Mouse (Mus musculus) neural tube, embryonic 14.5 days (tissue): ENCODE measurements around the gene Nckap5l. TPM values are rescaled to one million over a fixed set of nuclear protein-coding genes. Genes with fewer than 3 reads are reported as not detected.

ENCODE experiments used
- ATAC-seq: fragments of 200-750 bp; cut with Nextera tagmentation; 2 replicates; pipeline ENCODE4 v1.8.0; 2017; ENCODE audit warnings: low read depth, mild to moderate bottlenecking, moderate TSS enrichment, moderate library complexity
- H3K27ac ChIP-seq: fragments of 300-500 bp; sonication (generic); 2 replicates; pipeline ENCODE4 v1.5.1; 2014; ENCODE audit warnings: low read depth, mild to moderate bottlenecking, control low read depth, low read length, moderate library complexity, mixed read lengths
- H3K27me3 ChIP-seq: fragments of 300-500 bp; sonication (generic); 2 replicates; pipeline ENCODE4 v1.6.1; 2014; ENCODE audit warnings: low read length; ENCODE audit not compliant: control insufficient read depth, insufficient read depth
- H3K36me3 ChIP-seq: fragments of 300-500 bp; sonication (generic); 2 replicates; pipeline ENCODE4 v1.6.1; 2014; ENCODE audit warnings: low read length, mixed read lengths; ENCODE audit not compliant: control insufficient read depth, insufficient read depth
- H3K4me1 ChIP-seq: fragments of 300-500 bp; sonication (generic); 2 replicates; pipeline ENCODE4 v1.6.1; 2014; ENCODE audit warnings: low read length; ENCODE audit not compliant: control insufficient read depth, insufficient read depth
- H3K4me2 ChIP-seq: fragments of 300-500 bp; sonication (generic); 2 replicates; pipeline ENCODE4 v1.6.1; 2014; ENCODE audit warnings: mild to moderate bottlenecking, low read depth, low read length, control low read depth
- H3K4me3 ChIP-seq: fragments of 300-500 bp; sonication (generic); 2 replicates; pipeline ENCODE4 v1.5.1; 2014; ENCODE audit warnings: low read depth, low read length, control low read depth, mixed read lengths
- H3K9ac ChIP-seq: fragments of 300-500 bp; sonication (generic); replicated peaks from 2 replicates; pipeline ENCODE4 v1.6.1; 2014; ENCODE audit warnings: low read depth, mild to moderate bottlenecking, control low read depth, low read length, mixed read lengths
- H3K9me3 ChIP-seq: fragments of 300-500 bp; sonication (generic); 2 replicates; pipeline ENCODE4 v1.6.1; 2016; ENCODE audit warnings: low read length; ENCODE audit not compliant: control insufficient read depth
- WGBS: fragments of 180-500 bp; shearing (Covaris S2); extraction: QIAGEN DNeasy Blood & Tissue Kit; methylation state at CpG from one replicate; pipeline ENCODE4 v1.1.7; 2014; 5-methylcytosine and 5-hydroxymethylcytosine counted together
- polyA plus RNA-seq: library from polyadenylated mRNA; unstranded; fragments of >200 nt; fragmentation: Nextera tagmentation; extraction: Ambion mirVana; gene quantifications from 2 replicates; pipeline ENCODE4 v1.2.1, GENCODE M21; 2014

The Nckap5l gene
- polyA plus RNA-seq = 16.5 and 18.7 TPM in 2 replicates

- H3K27me3 ChIP-seq = no peaks in the 10 kb centered on the region
- H3K36me3 ChIP-seq = no peaks in the 10 kb centered on the region; the same call in 1 of the 2 replicates
- H3K4me3 ChIP-seq = peak within 1 kb of the TSS; percentile 82
- H3K4me2 ChIP-seq = peak within 1 kb of the TSS; percentile 71
- WGBS = under 1% methylated on average over 42 of the region's 45 CpGs
- peak within 1 kb of the TSS; percentile 77 for H3K9ac ChIP-seq
- H3K27ac ChIP-seq = peak within 1 kb of the TSS; percentile 91
- peaks cover 37% of the 10 kb centered on the region for H3K4me1 ChIP-seq
- no peaks in the 10 kb centered on the region for H3K9me3 ChIP-seq
- peak; percentile 94 for ATAC-seq
Observed at GRCm38 (mm10) chr15:99457606-99458401, at the start of gene Nckap5l. TSS of gene Nckap5l (minus strand) at chr15:99457748.

DNA sequence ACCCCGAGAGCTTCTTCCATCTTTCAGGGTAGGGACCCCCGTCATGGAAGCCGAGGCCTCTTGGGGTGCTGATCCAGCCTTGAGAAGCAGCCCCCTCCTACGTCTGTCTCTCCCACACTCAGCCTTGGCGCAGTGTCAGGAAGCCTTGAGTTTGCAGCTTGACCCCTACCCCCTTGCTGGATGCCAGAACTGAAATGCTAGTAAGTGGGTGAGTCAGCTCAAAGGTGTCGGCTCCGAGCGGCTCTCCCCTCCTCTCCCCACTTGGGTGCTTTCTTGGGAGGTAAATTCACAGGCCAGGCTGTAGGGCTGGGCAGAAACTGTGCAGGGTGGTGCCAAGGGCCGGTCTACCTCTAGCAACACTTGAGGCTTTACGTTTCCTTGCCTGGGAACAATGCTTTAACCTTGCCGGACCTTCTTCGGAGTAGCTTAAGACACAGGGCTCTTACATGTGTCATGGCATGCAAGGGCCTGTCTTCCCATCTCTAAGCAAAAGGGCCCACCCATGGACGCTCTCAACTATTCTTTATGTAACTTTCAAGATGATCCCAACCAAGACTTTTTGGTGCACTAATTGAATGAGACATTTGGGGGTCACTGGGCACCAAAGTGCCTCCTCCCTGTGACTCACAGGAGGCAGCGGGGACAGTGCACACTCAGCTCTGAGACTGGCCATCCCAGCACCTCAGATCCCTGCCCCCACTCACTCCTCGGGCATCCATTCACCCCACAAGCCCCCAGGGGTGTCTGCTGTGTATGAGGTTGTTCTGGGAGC, 48.0 kb upstream of the Nckap5l start:
- WGBS = 87% methylated on average over 15 of the region's 15 CpGs
- ATAC-seq = no peak

GRCm38 (mm10) chr15:99503256-99503655, 45.7 kb upstream of the Nckap5l start:
- Histone ChIP-seq H3K9me3 (no peaks in the 10 kb centered on the region), H3K27ac (no peak overlapping the region), H3K9ac (no peak overlapping the region), H3K36me3 (no peaks in the 10 kb centered on the region), H3K4me1 (peaks cover 11% of the 10 kb centered on the region; the same call in 1 of the 2 replicates), H3K27me3 (no peaks in the 10 kb centered on the region), H3K4me3 (no peak overlapping the region), H3K4me2 (no peak overlapping the region)
- WGBS = 77% methylated on average over 5 of the region's 5 CpGs
- no peak for ATAC-seq

More for the DNA sequence above, 48.0 kb upstream of the Nckap5l start:
- no peak overlapping the region for H3K27ac ChIP-seq
- no peak overlapping the region for H3K4me2 ChIP-seq
- no peaks in the 10 kb centered on the region for H3K27me3 ChIP-seq
- H3K9me3 ChIP-seq = no peaks in the 10 kb centered on the region
- H3K4me3 ChIP-seq = no peak overlapping the region
- no peak overlapping the region for H3K9ac ChIP-seq
- peaks cover 11% of the 10 kb centered on the region; the same call in 1 of the 2 replicates for H3K4me1 ChIP-seq
- H3K36me3 ChIP-seq = no peaks in the 10 kb centered on the region

DNA sequence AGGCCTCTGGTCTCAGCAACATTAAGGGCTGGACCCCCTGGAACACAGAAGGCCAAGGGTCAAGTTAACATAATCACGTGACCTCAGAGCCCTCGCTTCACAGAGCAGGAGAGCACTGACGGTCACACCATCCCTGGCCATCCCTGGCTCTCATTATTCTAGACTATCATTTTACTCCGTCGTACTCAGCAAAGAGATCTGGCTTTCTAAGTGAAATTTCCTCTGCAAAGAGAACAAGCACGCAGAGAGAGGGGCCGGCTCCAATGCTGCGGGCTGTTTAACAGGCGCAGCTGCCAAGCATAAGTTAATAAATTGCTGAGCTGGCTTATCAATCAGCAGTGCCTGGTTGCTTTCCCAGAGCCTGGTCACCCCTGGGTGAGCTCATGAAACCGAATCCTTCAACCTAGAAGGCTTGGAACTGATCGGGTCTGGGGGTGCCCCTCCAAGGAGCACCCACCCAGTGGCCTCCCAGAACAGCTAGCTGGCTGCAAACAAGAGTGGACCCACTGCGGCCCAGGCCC, 44.8 kb upstream of the Nckap5l start:
- Histone ChIP-seq H3K4me1 (peaks cover 16% of the 10 kb centered on the region; the same call in 1 of the 2 replicates), H3K9me3 (no peaks in the 10 kb centered on the region), H3K36me3 (no peaks in the 10 kb centered on the region), H3K27ac (peak overlapping the region; percentile 45), H3K4me2 (no peak overlapping the region), H3K4me3 (no peak overlapping the region), H3K9ac (no peak overlapping the region), H3K27me3 (no peaks in the 10 kb centered on the region)
- peak; percentile 22; the same call in 1 of the 2 replicates for ATAC-seq
- WGBS = 34% methylated on average over 12 of the region's 12 CpGs

DNA sequence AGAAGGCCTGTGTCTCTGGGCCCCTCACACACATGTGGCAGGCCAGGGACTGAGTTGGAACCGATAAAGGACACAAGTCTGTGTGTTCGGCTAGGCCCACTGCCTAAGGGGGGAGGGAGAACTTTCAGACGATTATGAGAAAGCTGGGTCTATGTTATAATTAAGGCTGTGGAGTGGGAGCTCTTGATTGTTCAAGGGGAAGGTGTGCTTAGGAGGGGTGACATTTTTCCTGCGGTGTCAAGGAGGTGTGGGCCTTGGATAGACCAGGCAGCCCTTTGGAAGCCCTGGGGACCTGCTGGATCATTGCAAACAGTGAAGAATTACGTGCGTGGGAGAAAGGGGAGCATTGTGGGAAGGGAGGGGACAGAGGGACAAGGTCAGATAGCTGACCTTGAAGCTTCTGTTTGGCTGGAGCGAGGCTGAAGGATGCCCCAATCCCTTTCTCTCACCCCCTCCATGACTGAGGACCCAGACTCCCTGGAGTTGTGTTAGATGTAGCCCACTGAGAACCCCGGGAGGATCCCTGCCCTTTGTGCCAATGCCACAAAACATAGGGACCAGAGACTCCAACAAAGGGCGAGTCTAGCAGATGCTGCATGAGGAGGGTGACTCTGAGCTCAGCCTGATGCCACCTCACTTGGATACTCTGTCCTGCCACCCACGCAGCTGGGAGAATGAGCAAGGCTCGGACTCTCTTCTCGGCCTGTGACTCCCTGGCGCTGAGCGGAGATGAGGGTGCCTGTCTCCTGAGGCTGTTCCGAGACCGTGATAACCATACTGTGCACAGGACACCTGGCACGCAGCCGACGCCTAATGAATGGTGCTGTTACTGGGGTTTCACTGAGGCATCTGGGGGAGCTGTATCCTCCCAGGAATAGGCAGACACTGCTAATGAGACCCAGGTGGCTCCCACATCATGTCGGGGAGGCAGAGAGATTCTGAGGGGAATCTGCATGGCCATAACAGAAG, 44.0 kb upstream of the Nckap5l start:
- Histone ChIP-seq H3K27me3 (no peaks in the 10 kb centered on the region), H3K36me3 (no peaks in the 10 kb centered on the region), H3K27ac (peak overlapping the region; percentile 45; the same call in 1 of the 2 replicates), H3K9me3 (no peaks in the 10 kb centered on the region), H3K9ac (no peak overlapping the region), H3K4me1 (peaks cover 17% of the 10 kb centered on the region; the same call in 1 of the 2 replicates), H3K4me3 (no peak overlapping the region), H3K4me2 (no peak overlapping the region)
- ATAC-seq = peak; percentile 11; the same call in 1 of the 2 replicates
- 44% methylated on average over 20 of the region's 20 CpGs for WGBS

GRCm38 (mm10) chr15:99500320-99500719, 42.8 kb upstream of the Nckap5l start:
- H3K27me3 ChIP-seq = no peaks in the 10 kb centered on the region
- WGBS = 54% methylated on average over 5 of the region's 5 CpGs
- no peaks in the 10 kb centered on the region for H3K9me3 ChIP-seq
- no peak overlapping the region for H3K9ac ChIP-seq
- H3K4me1 ChIP-seq = peaks cover 17% of the 10 kb centered on the region; the same call in 1 of the 2 replicates
- H3K4me3 ChIP-seq = no peak overlapping the region
- H3K27ac ChIP-seq = no peak overlapping the region
- ATAC-seq = no peak
- no peak overlapping the region for H3K4me2 ChIP-seq
- H3K36me3 ChIP-seq = no peaks in the 10 kb centered on the region

- no peak overlapping the region for H3K27ac ChIP-seq
- H3K9me3 ChIP-seq = no peaks in the 10 kb centered on the region
- H3K36me3 ChIP-seq = no peaks in the 10 kb centered on the region
- no peak overlapping the region for H3K4me3 ChIP-seq
- no peak for ATAC-seq
- H3K4me1 ChIP-seq = peaks cover 17% of the 10 kb centered on the region; the same call in 1 of the 2 replicates
- H3K9ac ChIP-seq = no peak overlapping the region
- 54% methylated on average over 6 of the region's 6 CpGs for WGBS
- no peak overlapping the region for H3K4me2 ChIP-seq
- H3K27me3 ChIP-seq = no peaks in the 10 kb centered on the region
Observed at GRCm38 (mm10) chr15:99499726-99500125, 42.2 kb upstream of the Nckap5l start.

DNA sequence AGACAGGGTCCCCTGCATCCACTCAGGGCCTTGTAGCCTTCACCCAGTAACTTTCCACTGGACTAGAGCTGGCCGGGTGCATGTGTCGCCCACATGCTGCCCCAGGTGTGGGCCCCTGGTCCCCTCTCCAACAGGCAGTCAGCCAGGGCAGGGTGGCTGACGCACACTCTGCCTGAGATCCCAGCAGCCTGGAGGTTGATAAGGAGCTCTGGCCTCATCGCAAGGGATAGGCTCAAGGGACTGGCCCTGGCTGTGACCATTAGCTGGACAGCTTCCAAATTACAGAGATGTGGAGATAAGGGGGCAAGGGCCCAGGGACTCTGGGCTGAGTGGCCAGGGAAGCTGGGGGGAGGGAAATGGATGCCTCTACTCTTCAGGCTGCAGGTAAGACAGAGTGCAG, 41.2 kb upstream of the Nckap5l start:
- H3K36me3 ChIP-seq = no peaks in the 10 kb centered on the region
- WGBS = 80% methylated on average over 4 of the region's 4 CpGs

More for the DNA sequence above, 41.2 kb upstream of the Nckap5l start:
- no peak for ATAC-seq
- Histone ChIP-seq H3K4me3 (no peak overlapping the region), H3K9me3 (no peaks in the 10 kb centered on the region), H3K9ac (no peak overlapping the region), H3K27me3 (no peaks in the 10 kb centered on the region), H3K4me1 (peaks cover 17% of the 10 kb centered on the region; the same call in 1 of the 2 replicates), H3K27ac (no peak overlapping the region), H3K4me2 (no peak overlapping the region)
